Comparison of ENCODE assay signal across 14 mouse cellular contexts in genomic region chr15:31195776-31196175, GRCm38 (mm10).
"Had no signal": no experiment of that assay in that cellular context is flagged by ENCODE, and none has a peak within 500 bp of the region (broad histone marks: within the 10 kb centered on the region; RNA-seq: fewer than 3 reads in every experiment).

No protein-coding gene starts in this region.

- DNase-seq: kidney, adult 8-10 months; kidney, postnatal 10 days; kidney, postnatal 36 days; left cerebral cortex, postnatal 4 days; liver, postnatal 0 days; midbrain, embryonic 14.5 days; thymus, adult 18-20 months; thymus, postnatal 36 days had no signal

- H3K36me3 ChIP-seq: kidney, embryonic 15.5 days; limb, embryonic 12.5 days; limb, embryonic 15.5 days had no signal

- H3K27ac ChIP-seq: kidney, embryonic 15.5 days; limb, embryonic 12.5 days; limb, embryonic 15.5 days; liver, embryonic 14.5 days had no signal

- H3K9me3 ChIP-seq: kidney, embryonic 15.5 days; limb, embryonic 12.5 days; limb, embryonic 15.5 days had no signal

- H3K9ac ChIP-seq: kidney, embryonic 15.5 days; limb, embryonic 12.5 days; limb, embryonic 15.5 days; liver, embryonic 14.5 days; liver, postnatal 0 days had no signal

- ATAC-seq: liver, postnatal 0 days had no signal

- H3K27me3 ChIP-seq: kidney, embryonic 15.5 days; limb, embryonic 12.5 days; limb, embryonic 15.5 days had no signal

- H3K4me1 ChIP-seq: kidney, embryonic 15.5 days; limb, embryonic 12.5 days; limb, embryonic 15.5 days had no signal

- H3K4me2 ChIP-seq: kidney, embryonic 15.5 days; limb, embryonic 12.5 days; limb, embryonic 15.5 days; liver, embryonic 11.5 days; midbrain, embryonic 11.5 days had no signal

- H3K4me3 ChIP-seq: kidney, embryonic 15.5 days; limb, embryonic 12.5 days; limb, embryonic 15.5 days had no signal
